Mouse (Mus musculus) olfactory bulb, adult 2 months (tissue): ENCODE results near the gene Mapt.

ENCODE experiments used
- CTCF ChIP-seq: fragments of 200-500 bp; IDR thresholded peaks from 2 replicates; pipeline ENCODE4 v1.5.1; 2012; ENCODE audit warnings: low read depth, mild to moderate bottlenecking, low read length, moderate library complexity; ENCODE audit not compliant: insufficient read depth
- POLR2A ChIP-seq: fragments of 200-500 bp; IDR thresholded peaks from 2 replicates; pipeline ENCODE4 v1.6.1; 2012; ENCODE audit warnings: mild to moderate bottlenecking, low read depth, low read length, moderate library complexity; ENCODE audit not compliant: insufficient read depth

DNA sequence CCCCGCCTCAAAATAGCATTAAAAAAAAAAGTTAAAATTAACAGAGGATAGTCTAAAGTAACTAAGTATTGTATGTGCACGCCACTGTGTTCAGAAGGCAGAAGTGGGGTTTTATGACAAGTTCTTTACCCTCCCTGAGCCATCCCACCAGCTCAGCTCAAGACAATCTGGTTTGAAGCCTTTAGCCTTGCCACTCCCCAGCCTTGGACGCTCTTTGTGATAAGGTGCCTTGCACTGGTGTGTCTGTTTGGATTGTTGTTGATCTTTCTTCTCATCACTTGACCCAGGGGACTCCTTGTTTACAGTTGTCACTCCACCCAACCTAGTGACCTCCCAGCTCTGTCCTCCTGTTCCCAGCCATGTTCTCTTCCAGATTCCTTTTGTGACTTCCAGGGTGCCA, 86.4 kb downstream of the Mapt start:
- no peak for TF ChIP-seq CTCF
- no peak for TF ChIP-seq POLR2A
